Mouse (Mus musculus) bone marrow macrophage, adult 2 months (primary cell): ENCODE measurements around the gene Gdf10.

ENCODE experiments used
- CTCF ChIP-seq: IDR thresholded peaks from 2 replicates; pipeline ENCODE4 v1.5.1; 2012; ENCODE audit warnings: low read depth, mild to moderate bottlenecking, low read length, moderate library complexity
- POLR2A ChIP-seq: IDR thresholded peaks from 2 replicates; pipeline ENCODE4 v1.6.1; 2012; ENCODE audit warnings: mild to moderate bottlenecking, low read depth, low read length, borderline replicate concordance

- TF ChIP-seq POLR2A (no peak), CTCF (no peak)
Observed at GRCm38 (mm10) chr14:33942222-33942621, 18.8 kb downstream of the Gdf10 start.
